Comparison of ENCODE assay signal across 23 mouse cellular contexts in the genomic region with DNA sequence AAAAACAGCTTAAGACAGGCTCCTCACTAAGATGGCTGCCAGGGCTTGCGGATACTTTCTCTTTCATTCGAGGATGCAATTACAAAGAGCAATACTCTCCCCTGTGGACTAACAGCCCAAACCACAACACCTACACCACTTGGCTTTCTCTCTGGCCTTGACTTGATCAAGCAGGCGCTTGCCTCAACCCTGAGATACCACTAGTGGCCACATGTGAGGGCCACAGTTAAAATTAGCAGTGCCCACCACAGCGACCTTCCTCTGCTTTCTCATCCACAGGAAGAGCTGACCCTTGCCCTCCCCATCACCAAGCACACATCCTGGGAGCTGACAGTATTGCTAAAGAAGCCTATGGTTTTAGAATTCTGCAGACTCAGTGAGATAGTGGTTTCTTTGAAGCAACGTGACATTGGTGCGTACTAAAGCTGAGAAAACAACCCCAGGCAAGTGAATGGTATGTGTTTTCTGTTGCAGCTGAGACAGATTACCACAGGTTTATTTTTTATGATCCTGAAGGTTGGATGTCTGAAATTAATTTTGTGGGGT.
DNase-seq lines count a peak whose midpoint lies in the region; ATAC-seq and TF ChIP-seq lines count a peak whose summit lies in the region.
"Had no signal": no experiment of that assay in that cellular context is flagged by ENCODE, and none has a peak within 500 bp of the region (broad histone marks: within the 10 kb centered on the region; RNA-seq: fewer than 3 reads in every experiment).

No protein-coding gene starts in this region.

- no peak overlapping the region for H3K4me3 ChIP-seq in liver, postnatal 0 days (ENCODE audit: low read depth, low read length)
- no peak overlapping the region for H3K4me3 ChIP-seq in hindbrain, embryonic 16.5 days (ENCODE audit: low read length)
- H3K4me3 ChIP-seq: forebrain, embryonic 12.5 days; gastrocnemius, adult 2 months; hindbrain, embryonic 12.5 days; intestine, embryonic 15.5 days had no signal

- no peak overlapping the region for H3K9ac ChIP-seq in liver, postnatal 0 days (replicated peaks)
- no peak overlapping the region for H3K9ac ChIP-seq in hindbrain, embryonic 16.5 days (ENCODE audit: low read depth, low read length)
- H3K9ac ChIP-seq: forebrain, embryonic 12.5 days; hindbrain, embryonic 12.5 days; intestine, embryonic 15.5 days had no signal

- no peak for TF ChIP-seq CTCF in liver, postnatal 0 days (IDR thresholded peaks at IDR 0.05; ENCODE audit: low read depth)

- WGBS in liver, postnatal 0 days (ENCODE audit: insufficient replicate concordance), result 62% methylated on average over 6 of the region's 6 CpGs
- WGBS in hindbrain, embryonic 16.5 days, result 85% methylated on average over 6 of the region's 6 CpGs

- H3K36me3 ChIP-seq in liver, postnatal 0 days (replicated peaks; ENCODE audit: insufficient read depth, low read length), result no peaks in the 10 kb centered on the region
- H3K36me3 ChIP-seq in hindbrain, embryonic 16.5 days (ENCODE audit: control insufficient read depth, insufficient read depth, low read length), result no peaks in the 10 kb centered on the region
- H3K36me3 ChIP-seq: forebrain, embryonic 12.5 days; G1E; hindbrain, embryonic 12.5 days; intestine, embryonic 15.5 days had no signal

- no peak for ATAC-seq in liver, postnatal 0 days
- ATAC-seq in hindbrain, embryonic 16.5 days, result no peak
- ATAC-seq: activated CD4-positive, CD25-positive, alpha-beta regulatory T cell, adult 4 months; forebrain, embryonic 16.5 days; intestine, embryonic 15.5 days had no signal

- H3K4me2 ChIP-seq in liver, postnatal 0 days (ENCODE audit: low read depth, low read length), result no peak overlapping the region
- H3K4me2 ChIP-seq in hindbrain, embryonic 16.5 days (ENCODE audit: low read length), result no peak overlapping the region
- H3K4me2 ChIP-seq: forebrain, embryonic 12.5 days; hindbrain, embryonic 12.5 days; intestine, embryonic 15.5 days had no signal

- DNase-seq in 3134 (ENCODE audit: extremely low read depth, insufficient read length, low spot score) (peak; percentile 36), 3T3-L1 (ENCODE audit: low read depth, low spot score) (peak; percentile 77), NIH3T3 (ENCODE audit: low read depth) (peak; percentile 55)
- peak; percentile 13 for DNase-seq in gonadal fat pad, adult 2 months (ENCODE audit: low read depth)
- no peak for DNase-seq in kidney, postnatal 14 days
- DNase-seq in liver, postnatal 0 days, result no peak
- DNase-seq: adrenal gland, postnatal 14 days; cerebellum, adult 11-12 months; cerebellum, adult 9-10 months; cerebellum, postnatal 25 days; gastrocnemius, adult 2 months; gastrocnemius, postnatal 25 days; heart, adult 11 months; heart, postnatal 10 days; heart, postnatal 4 days; kidney, adult 2 months had no signal

- no peaks in the 10 kb centered on the region for H3K9me3 ChIP-seq in liver, postnatal 0 days (ENCODE audit: low read length)
- no peaks in the 10 kb centered on the region for H3K9me3 ChIP-seq in hindbrain, embryonic 16.5 days (ENCODE audit: control insufficient read depth, low read length)
- H3K9me3 ChIP-seq: forebrain, embryonic 12.5 days; G1E; hindbrain, embryonic 12.5 days; intestine, embryonic 15.5 days had no signal

- TF ChIP-seq EP300 in liver, postnatal 0 days (IDR thresholded peaks at IDR 0.05; ENCODE audit: low read depth), result no peak

- no peaks in the 10 kb centered on the region for H3K27me3 ChIP-seq in liver, postnatal 0 days (ENCODE audit: insufficient read depth, low read length)
- H3K27me3 ChIP-seq in hindbrain, embryonic 16.5 days (replicated peaks; ENCODE audit: control insufficient read depth, insufficient read depth, low read length), result no peaks in the 10 kb centered on the region
- H3K27me3 ChIP-seq: forebrain, embryonic 12.5 days; hindbrain, embryonic 12.5 days; intestine, embryonic 15.5 days had no signal

- no peaks in the 10 kb centered on the region for H3K4me1 ChIP-seq in liver, postnatal 0 days (ENCODE audit: insufficient read depth)
- no peaks in the 10 kb centered on the region for H3K4me1 ChIP-seq in hindbrain, embryonic 16.5 days (ENCODE audit: control insufficient read depth, insufficient read depth, low read depth, low read length)
- H3K4me1 ChIP-seq: forebrain, embryonic 12.5 days; hindbrain, embryonic 12.5 days; intestine, embryonic 15.5 days had no signal

- no peak overlapping the region for H3K27ac ChIP-seq in liver, postnatal 0 days (ENCODE audit: low read depth)
- no peak overlapping the region for H3K27ac ChIP-seq in hindbrain, embryonic 16.5 days (ENCODE audit: low read depth, low read length)
- H3K27ac ChIP-seq: forebrain, embryonic 12.5 days; gastrocnemius, adult 2 months; hindbrain, embryonic 12.5 days; intestine, embryonic 15.5 days had no signal

Comparison
In these comparisons a context has a peak if more than half of its experiments do, and no peak if none do; other contexts are left out.
1. DNase-seq: peak in 3134 (single experiment), 3T3-L1 (single experiment), NIH3T3 (single experiment) and gonadal fat pad, adult 2 months (single experiment); none in kidney, postnatal 14 days (single experiment) and liver, postnatal 0 days (single experiment).